Mouse (Mus musculus): ENCODE measurements around the gene Taar8c.

Gene Taar8c

GRCm38 (mm10) chr10:24058986-24059385 is 42.7 kb downstream of the Taar8c start:
- DNase-seq = no peak

GRCm38 (mm10) chr10:24052039-24052438 is 49.7 kb downstream of the Taar8c start:
- no peak for DNase-seq

Data from thymus, postnatal 25 days (tissue).